Mouse (Mus musculus) midbrain, embryonic 15.5 days (tissue): ENCODE measurements around the gene Prrt2. TPM values are rescaled to one million over a fixed set of nuclear protein-coding genes. Genes with fewer than 3 reads are reported as not detected.

Experiments
- ATAC-seq: fragments of 200-750 bp; cut with Nextera tagmentation; replicated peaks from 2 replicates; pipeline ENCODE4 v1.8.0; 2017; ENCODE audit warnings: moderate TSS enrichment
- H3K27ac ChIP-seq: fragments of 300-500 bp; sonication (generic); 2 replicates; pipeline ENCODE4 v1.5.1; 2015; ENCODE audit warnings: mild to moderate bottlenecking, inconsistent platforms
- H3K27me3 ChIP-seq: fragments of 300-500 bp; sonication (generic); replicated peaks from 2 replicates; pipeline ENCODE4 v1.6.1; 2015; ENCODE audit warnings: inconsistent platforms
- H3K36me3 ChIP-seq: fragments of 300-500 bp; sonication (generic); replicated peaks from 2 replicates; pipeline ENCODE4 v1.6.1; 2015; ENCODE audit warnings: inconsistent platforms
- H3K4me1 ChIP-seq: fragments of 300-500 bp; sonication (generic); 2 replicates; pipeline ENCODE4 v1.6.1; 2015; ENCODE audit warnings: inconsistent platforms
- H3K4me2 ChIP-seq: fragments of 300-500 bp; sonication (generic); 2 replicates; pipeline ENCODE4 v1.6.1; 2015; ENCODE audit warnings: inconsistent platforms, mild to moderate bottlenecking, moderate library complexity
- H3K4me3 ChIP-seq: fragments of 300-500 bp; sonication (generic); 2 replicates; pipeline ENCODE4 v1.5.1; 2015; ENCODE audit warnings: mild to moderate bottlenecking, inconsistent platforms
- H3K9ac ChIP-seq: fragments of 300-500 bp; sonication (generic); 2 replicates; pipeline ENCODE4 v1.6.1; 2015; ENCODE audit warnings: mild to moderate bottlenecking, inconsistent platforms
- H3K9me3 ChIP-seq: fragments of 300-500 bp; sonication (generic); 2 replicates; pipeline ENCODE4 v1.6.1; 2016; ENCODE audit warnings: inconsistent platforms
- WGBS: fragments of 180-500 bp; shearing (Covaris S2); methylation state at CpG from one replicate; pipeline ENCODE4 v1.1.7; 2015; ENCODE audit warnings: mixed read lengths; 5-methylcytosine and 5-hydroxymethylcytosine counted together
- polyA plus RNA-seq: library from polyadenylated mRNA; unstranded; fragments of >200 nt; fragmentation: Nextera tagmentation; extraction: Ambion mirVana; gene quantifications from 2 replicates; pipeline ENCODE4 v1.2.1, GENCODE M21; 2015

The Prrt2 gene
- 40.7 and 42.3 TPM in 2 replicates for polyA plus RNA-seq

- no peaks in the 10 kb centered on the region for H3K9me3 ChIP-seq
- peak within 1 kb of the TSS; percentile 64 for H3K4me2 ChIP-seq
- no peaks in the 10 kb centered on the region for H3K27me3 ChIP-seq
- H3K4me3 ChIP-seq = peak within 1 kb of the TSS; percentile 49
- ATAC-seq = peak; percentile 12
- peak within 1 kb of the TSS; percentile 60 for H3K9ac ChIP-seq
- peaks cover 82% of the 10 kb centered on the region for H3K4me1 ChIP-seq
- peak within 1 kb of the TSS; percentile 83 for H3K27ac ChIP-seq
- WGBS = under 1% methylated on average over 36 of the region's 37 CpGs
- peaks cover 6% of the 10 kb centered on the region for H3K36me3 ChIP-seq
Observed at GRCm38 (mm10) chr7:127020901-127021562, at the start of gene Prrt2, which contains the start of gene Gm42742. TSS of gene Prrt2 (minus strand) at chr7:127021211. TSS of gene Gm42742 (minus strand) at chr7:127021097.

GRCm38 (mm10) chr7:127066317-127066716, 45.3 kb upstream of the Prrt2 start:
- no peak for ATAC-seq
- H3K4me2 ChIP-seq = no peak overlapping the region
- H3K36me3 ChIP-seq = no peaks in the 10 kb centered on the region
- H3K4me3 ChIP-seq = no peak overlapping the region
- no peak overlapping the region for H3K27ac ChIP-seq
- H3K9me3 ChIP-seq = no peaks in the 10 kb centered on the region
- no peaks in the 10 kb centered on the region for H3K27me3 ChIP-seq
- H3K4me1 ChIP-seq = no peaks in the 10 kb centered on the region
- no peak overlapping the region for H3K9ac ChIP-seq
- 89% methylated on average over 4 of the region's 4 CpGs for WGBS

GRCm38 (mm10) chr7:127065538-127065937, 44.5 kb upstream of the Prrt2 start:
- H3K9ac ChIP-seq = no peak overlapping the region
- H3K36me3 ChIP-seq = no peaks in the 10 kb centered on the region
- no peak overlapping the region for H3K27ac ChIP-seq
- H3K4me1 ChIP-seq = no peaks in the 10 kb centered on the region
- no peak overlapping the region for H3K4me2 ChIP-seq
- no peaks in the 10 kb centered on the region for H3K9me3 ChIP-seq
- H3K27me3 ChIP-seq = no peaks in the 10 kb centered on the region
- ATAC-seq = no peak
- no peak overlapping the region for H3K4me3 ChIP-seq
- WGBS = 88% methylated on average over 6 of the region's 6 CpGs

- Histone ChIP-seq H3K4me1 (no peaks in the 10 kb centered on the region), H3K36me3 (no peaks in the 10 kb centered on the region), H3K27ac (no peak overlapping the region), H3K27me3 (no peaks in the 10 kb centered on the region), H3K9ac (no peak overlapping the region), H3K4me3 (no peak overlapping the region), H3K4me2 (no peak overlapping the region), H3K9me3 (no peaks in the 10 kb centered on the region)
- WGBS = 75% methylated on average over 5 of the region's 5 CpGs
- no peak for ATAC-seq
Observed at GRCm38 (mm10) chr7:127055026-127055585, 34.1 kb upstream of the Prrt2 start.

GRCm38 (mm10) chr7:127041851-127042672, 21.1 kb upstream of the Prrt2 start, which contains the start of gene Kif22:
TSS of gene Kif22 (minus strand) at chr7:127042471.
- peak within 1 kb of the TSS; percentile 65 for H3K27ac ChIP-seq
- no peaks in the 10 kb centered on the region for H3K9me3 ChIP-seq
- WGBS = under 1% methylated on average over 53 of the region's 53 CpGs
- peaks cover 11% of the 10 kb centered on the region for H3K4me1 ChIP-seq
- H3K4me3 ChIP-seq = peak within 1 kb of the TSS; percentile 64
- H3K36me3 ChIP-seq = no peaks in the 10 kb centered on the region
- no peaks in the 10 kb centered on the region for H3K27me3 ChIP-seq
- peak; percentile 78 for ATAC-seq
- peak within 1 kb of the TSS; percentile 60; the same call in 1 of the 2 replicates for H3K9ac ChIP-seq
- H3K4me2 ChIP-seq = peak within 1 kb of the TSS; percentile 95

- H3K9me3 ChIP-seq = no peaks in the 10 kb centered on the region
- H3K27ac ChIP-seq = no peak overlapping the region
- ATAC-seq = no peak
- H3K9ac ChIP-seq = no peak overlapping the region
- H3K27me3 ChIP-seq = no peaks in the 10 kb centered on the region
- H3K36me3 ChIP-seq = no peaks in the 10 kb centered on the region
- 96% methylated on average over 1 of the region's 1 CpGs for WGBS
- H3K4me2 ChIP-seq = no peak overlapping the region
- H3K4me3 ChIP-seq = no peak overlapping the region
- peaks cover 10% of the 10 kb centered on the region for H3K4me1 ChIP-seq
Observed at GRCm38 (mm10) chr7:127031244-127031643, 10.2 kb upstream of the Prrt2 start.

GRCm38 (mm10) chr7:127030172-127030571, 9.2 kb upstream of the Prrt2 start:
- H3K9ac ChIP-seq = no peak overlapping the region
- H3K36me3 ChIP-seq = no peaks in the 10 kb centered on the region
- no peak overlapping the region for H3K4me3 ChIP-seq
- H3K9me3 ChIP-seq = no peaks in the 10 kb centered on the region
- no peak overlapping the region for H3K27ac ChIP-seq
- H3K27me3 ChIP-seq = no peaks in the 10 kb centered on the region
- ATAC-seq = no peak
- peaks cover 10% of the 10 kb centered on the region for H3K4me1 ChIP-seq
- 98% methylated on average over 1 of the region's 1 CpGs for WGBS
- no peak overlapping the region for H3K4me2 ChIP-seq

- peak overlapping the region; percentile 44 for H3K9ac ChIP-seq
- H3K4me2 ChIP-seq = peak overlapping the region; percentile 87
- H3K27ac ChIP-seq = peak overlapping the region; percentile 99
- peak; percentile 28; the same call in 1 of the 2 replicates for ATAC-seq
- 63% methylated on average over 8 of the region's 8 CpGs for WGBS
- no peaks in the 10 kb centered on the region for H3K9me3 ChIP-seq
- H3K4me1 ChIP-seq = peaks cover 33% of the 10 kb centered on the region
- no peaks in the 10 kb centered on the region; the same call in 1 of the 2 replicates for H3K36me3 ChIP-seq
- no peaks in the 10 kb centered on the region for H3K27me3 ChIP-seq
- H3K4me3 ChIP-seq = peak overlapping the region; percentile 81
Observed at GRCm38 (mm10) chr7:127027885-127028284, 6.9 kb upstream of the Prrt2 start.

GRCm38 (mm10) chr7:127026984-127027726, 6.1 kb upstream of the Prrt2 start, which contains the start of gene Maz:
TSS of gene Maz (minus strand) at chr7:127027037.
- peak within 1 kb of the TSS; percentile 81 for H3K4me3 ChIP-seq
- ATAC-seq = peak; percentile 90
- H3K27ac ChIP-seq = peak within 1 kb of the TSS; percentile 99
- peaks cover 5% of the 10 kb centered on the region for H3K36me3 ChIP-seq
- no peaks in the 10 kb centered on the region for H3K27me3 ChIP-seq
- no peaks in the 10 kb centered on the region for H3K9me3 ChIP-seq
- under 1% methylated on average over 52 of the region's 63 CpGs for WGBS
- peak within 1 kb of the TSS; percentile 95 for H3K9ac ChIP-seq
- H3K4me1 ChIP-seq = peaks cover 40% of the 10 kb centered on the region
- H3K4me2 ChIP-seq = peak within 1 kb of the TSS; percentile 87

- 0% methylated on average over 1 of the region's 48 CpGs for WGBS
- Histone ChIP-seq H3K36me3 (peaks cover 6% of the 10 kb centered on the region), H3K4me2 (peak overlapping the region; percentile 87), H3K27ac (peak overlapping the region; percentile 99), H3K9ac (peak overlapping the region; percentile 95), H3K4me3 (peak overlapping the region; percentile 81), H3K9me3 (no peaks in the 10 kb centered on the region), H3K27me3 (no peaks in the 10 kb centered on the region), H3K4me1 (peaks cover 46% of the 10 kb centered on the region)
- no peak for ATAC-seq
Observed at GRCm38 (mm10) chr7:127026616-127026983, 5.6 kb upstream of the Prrt2 start.

GRCm38 (mm10) chr7:127026161-127026600, 5.2 kb upstream of the Prrt2 start:
- 1% methylated on average over 32 of the region's 48 CpGs for WGBS
- Histone ChIP-seq H3K27me3 (no peaks in the 10 kb centered on the region), H3K9ac (peak overlapping the region; percentile 95), H3K9me3 (no peaks in the 10 kb centered on the region), H3K27ac (peak overlapping the region; percentile 99), H3K36me3 (peaks cover 6% of the 10 kb centered on the region), H3K4me3 (peak overlapping the region; percentile 81), H3K4me2 (peak overlapping the region; percentile 87), H3K4me1 (peaks cover 50% of the 10 kb centered on the region)
- no peak; the same call in 1 of the 2 replicates for ATAC-seq
